Mouse (Mus musculus): ENCODE results near the gene Acap3. TPM values are rescaled to one million over a fixed set of nuclear protein-coding genes. Genes with fewer than 3 reads are reported as not detected.

Acap3 gene
- total RNA-seq, 2 experiments from 2014 or later = 127 to 145 TPM

DNA sequence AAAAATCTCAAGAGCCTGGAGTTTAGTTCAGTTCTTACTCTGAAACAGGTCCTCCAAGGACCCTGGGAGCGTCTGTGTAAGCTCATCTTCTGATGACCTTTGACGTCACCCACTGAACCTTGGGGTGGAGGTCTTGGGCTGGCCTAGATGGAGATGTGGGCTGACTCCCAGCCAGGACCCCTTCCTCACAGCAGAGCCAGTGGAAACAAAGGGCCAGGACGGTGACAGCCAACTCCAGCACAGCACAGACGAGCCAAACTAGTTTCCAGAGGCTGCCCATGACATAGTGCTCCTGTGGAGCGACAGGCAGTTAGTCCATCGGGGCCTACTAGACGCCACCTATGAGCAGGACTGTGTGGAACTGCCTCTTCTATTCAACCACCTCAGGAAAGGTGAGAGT is 16.7 kb downstream of the Acap3 start:
- peak in 1 of 2 experiments; percentile 3 for DNase-seq (ENCODE audit: extremely low spot score in 1 of 2, low spot score in 1 of 2)

DNA sequence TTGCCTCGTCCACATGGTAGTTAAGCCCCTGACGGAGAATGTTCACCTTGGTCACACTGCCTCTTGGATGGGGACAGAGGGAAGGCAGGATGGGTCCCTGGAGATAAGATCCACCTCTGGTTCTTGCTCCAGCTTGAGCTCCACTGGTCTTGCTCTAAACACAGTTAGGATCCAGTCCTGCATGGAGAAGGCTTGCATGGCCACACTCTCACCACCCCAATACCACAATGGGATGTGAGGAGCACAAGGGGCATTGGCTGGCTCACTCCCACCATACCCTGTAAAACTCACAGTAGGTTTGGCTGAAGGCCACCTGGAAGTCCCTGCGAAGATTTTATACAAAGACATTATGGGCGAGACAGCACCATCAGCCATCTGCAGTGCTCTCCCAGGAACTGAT is 17.1 kb downstream of the Acap3 start:
- peak in 1 of 2 experiments; percentile 2 for DNase-seq (ENCODE audit: extremely low spot score in 1 of 2, low spot score in 1 of 2)

DNA sequence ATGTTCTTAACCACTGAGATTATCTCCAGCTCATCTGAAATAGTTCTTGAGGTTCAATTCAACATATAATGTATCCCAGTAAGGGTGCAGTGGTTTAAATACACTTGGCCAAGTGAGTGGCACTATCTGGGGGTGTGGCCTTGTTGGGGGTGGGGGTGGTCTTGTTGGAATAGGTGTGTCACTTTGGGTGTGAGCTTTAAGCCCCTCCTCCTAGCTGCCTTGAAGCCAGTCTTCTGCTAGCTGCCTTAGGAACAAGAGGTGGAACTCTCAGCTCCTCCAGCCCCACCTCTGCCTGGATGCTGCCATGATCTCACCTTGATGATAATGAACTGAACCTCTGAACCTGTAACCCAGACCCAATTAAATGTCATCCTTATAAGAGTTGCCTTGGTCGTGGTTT is 40.4 kb downstream of the Acap3 start:
- DNase-seq (ENCODE audit: extremely low spot score in 1 of 2, low spot score in 1 of 2) = no peak

DNA sequence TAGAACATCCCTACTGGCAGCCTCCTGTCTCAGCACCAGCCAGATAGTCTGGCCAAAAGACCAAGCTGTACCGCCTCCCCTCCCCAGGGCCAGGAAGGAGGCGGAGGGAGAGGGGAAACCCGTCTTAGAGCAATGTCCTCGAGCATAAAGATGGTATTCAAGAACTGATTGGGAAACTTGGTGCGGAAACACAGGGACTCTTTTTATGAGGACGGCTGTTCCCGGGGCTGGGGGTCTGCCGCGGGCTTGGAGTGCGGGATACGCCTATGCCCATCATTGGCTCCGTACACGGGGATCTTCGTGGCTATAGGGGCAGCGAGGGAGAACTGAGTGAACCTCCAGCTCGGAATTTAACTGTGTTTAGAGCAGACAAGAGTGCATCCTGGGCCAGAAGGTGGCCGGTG is 51.4 kb downstream of the Acap3 start:
- peak in 1 of 2 experiments; percentile 22 for DNase-seq (ENCODE audit: extremely low spot score in 1 of 2, low spot score in 1 of 2)

DNA sequence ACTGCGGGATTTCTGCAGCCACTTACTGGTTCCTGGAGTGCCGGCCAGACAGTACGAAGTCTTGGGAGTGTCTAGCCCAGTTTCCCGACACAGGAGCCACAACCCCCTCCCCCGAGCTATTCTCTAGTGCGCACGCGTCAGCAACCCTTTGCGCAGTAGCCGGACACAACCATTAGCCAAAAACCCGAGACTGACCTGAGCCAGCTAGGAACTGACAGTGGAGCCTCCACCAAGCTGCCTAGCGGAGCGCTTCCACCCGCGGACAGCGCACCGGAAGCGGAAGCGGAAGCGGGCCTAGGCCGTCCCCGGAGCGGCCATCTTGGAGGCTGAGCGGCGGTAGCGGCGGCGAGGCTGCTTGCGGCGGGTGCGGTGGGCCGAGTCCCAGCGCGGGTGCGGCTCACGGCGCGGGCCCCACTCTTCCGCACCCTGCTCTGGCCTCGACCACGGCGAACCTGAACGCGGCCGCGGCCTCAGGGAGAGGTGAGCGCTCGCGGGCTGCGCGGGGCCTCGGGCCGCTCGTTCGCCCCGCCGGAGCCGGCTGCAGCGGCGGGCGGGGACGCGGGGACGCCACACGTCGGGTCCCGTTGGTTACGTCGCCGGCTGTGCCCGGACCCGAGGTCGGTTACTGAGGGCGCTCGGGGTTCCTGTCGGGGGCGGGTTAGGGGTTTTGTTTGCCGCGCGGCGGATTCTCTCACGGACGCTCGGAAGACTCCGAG is 52.1 kb downstream of the Acap3 start, which contains the start of gene Ube2j2:
Ube2j2 (plus strand) TSS at position 298 of the 716 bp plus-strand sequence.
- peak; percentile 93 to 98 for DNase-seq (ENCODE audit: extremely low spot score in 1 of 2, low spot score in 1 of 2)

DNA sequence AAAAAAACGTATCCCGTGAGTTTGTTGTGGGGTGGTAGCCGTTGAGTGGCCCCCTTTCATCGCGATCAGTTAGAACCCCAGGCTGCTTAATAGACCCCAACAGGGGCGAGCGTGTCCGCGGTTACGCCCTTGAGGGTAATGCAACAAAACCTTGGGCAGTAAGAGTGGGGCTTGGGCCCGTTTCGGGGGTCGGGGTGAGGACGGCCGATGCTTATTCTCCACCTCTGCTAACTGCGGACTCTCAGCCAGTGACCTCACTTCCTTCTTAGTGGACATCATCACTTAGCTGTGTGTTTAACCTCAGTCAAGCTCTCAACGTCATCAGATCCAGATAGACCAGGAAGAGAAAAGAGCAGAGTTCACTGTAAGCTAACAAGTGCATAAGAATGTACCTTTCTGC is 52.6 kb downstream of the Acap3 start:
- no peak for DNase-seq (ENCODE audit: extremely low spot score in 1 of 2, low spot score in 1 of 2)

DNA sequence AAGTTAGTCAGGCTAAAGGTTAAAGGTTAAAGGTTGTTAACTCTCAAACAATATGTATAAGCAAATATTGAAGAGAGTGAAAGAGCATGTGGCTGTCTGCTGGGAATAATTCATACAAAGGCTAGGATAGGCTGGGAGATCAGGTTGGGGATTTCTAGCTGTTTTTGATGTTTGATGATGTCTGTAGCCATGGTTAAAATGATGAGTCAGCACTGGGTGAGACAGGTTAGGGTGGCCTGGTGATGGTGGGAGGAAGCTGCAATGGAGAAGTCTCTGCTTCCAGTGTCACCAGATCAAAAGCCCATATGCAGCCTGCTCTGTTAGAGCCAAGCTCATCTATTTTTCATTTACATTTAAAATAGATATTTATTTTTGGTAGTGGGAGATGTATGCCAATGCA is 55.5 kb downstream of the Acap3 start:
- DNase-seq (ENCODE audit: extremely low spot score in 1 of 2, low spot score in 1 of 2) = no peak

DNA sequence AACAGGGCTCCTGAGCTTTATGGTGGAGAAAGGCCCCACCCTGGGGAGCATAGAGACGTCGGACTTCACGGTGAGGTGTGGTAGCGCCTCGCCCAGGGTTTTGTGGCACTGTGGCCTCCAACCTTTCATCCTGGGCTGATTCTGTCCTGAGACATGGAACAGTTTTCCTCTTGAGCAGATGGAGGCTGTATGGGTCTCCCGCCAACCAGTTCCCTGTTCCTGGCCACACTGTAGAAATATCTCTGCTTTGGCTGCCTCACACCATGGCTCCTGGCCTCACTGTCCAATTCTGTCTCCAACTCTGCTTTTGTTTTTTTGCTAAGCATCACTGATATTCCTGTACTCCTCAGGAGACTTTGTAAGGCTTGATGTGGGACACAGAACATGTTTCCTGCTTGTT is 63.9 kb downstream of the Acap3 start:
- no peak for DNase-seq (ENCODE audit: extremely low spot score in 1 of 2, low spot score in 1 of 2)

Small RNAs within 50 kb of the gene (microRNA-seq; reads per million reads assigned to microRNA genes)
- 0 reads per million in 2 experiments for gene Gm22991

Other genes with a start within 250 kb of the Acap3 start
- gene Gm10563, start 246.4 kb upstream of the Acap3 start, total RNA-seq (2021) = not detected
- gene Mmp23, start 238.4 kb upstream of the Acap3 start, total RNA-seq (2021) = 1 to 10 TPM; 2.7 to 3.0 TPM
- gene Mib2, start 222.6 kb upstream of the Acap3 start, total RNA-seq (2021) = 100 to 1,000 TPM in 1 of 2 experiments, 10 to 100 TPM in 1; 96.6 to 109 TPM
- 10 to 100 TPM; 23.9 to 27.5 TPM for gene Fndc10, start 197.5 kb upstream of the Acap3 start, total RNA-seq (2021)
- 10 to 100 TPM; 78.8 to 84.0 TPM for gene Ssu72, start 187.0 kb upstream of the Acap3 start, total RNA-seq (2021)
- 10 to 100 TPM; 38.0 to 39.7 TPM for gene Tmem240, start 157.0 kb upstream of the Acap3 start, total RNA-seq (2021)
- 10 to 100 TPM; 47.5 to 56.3 TPM for gene Atad3a, start 130.7 kb upstream of the Acap3 start, total RNA-seq (2021)
- 10 to 100 TPM in 1 of 2 experiments, 1 to 10 TPM in 1; 9.7 to 10.3 TPM for gene Vwa1, start 117.1 kb upstream of the Acap3 start, total RNA-seq (2021)
- gene Tmem88b, start 105.9 kb upstream of the Acap3 start, total RNA-seq (2021) = 10 to 100 TPM; 31.3 to 33.9 TPM
- gene Ankrd65, start 101.4 kb upstream of the Acap3 start, total RNA-seq (2021) = not detected
- gene Mrpl20, start 88.9 kb upstream of the Acap3 start, total RNA-seq (2021) = 10 to 100 TPM; 82.3 to 93.0 TPM
- gene Ccnl2, start 79.3 kb upstream of the Acap3 start, total RNA-seq (2021) = 10 to 100 TPM; 72.2 to 91.2 TPM
- gene Aurkaip1, start 60.5 kb upstream of the Acap3 start, total RNA-seq (2021) = 100 to 1,000 TPM in 1 of 2 experiments, 10 to 100 TPM in 1; 95.9 to 105 TPM
- gene Mxra8, start 52.1 kb upstream of the Acap3 start, total RNA-seq (2021) = 1 to 10 TPM; 7.5 to 7.7 TPM
- 10 to 100 TPM; 75.6 to 77.2 TPM for gene Dvl1, start 44.4 kb upstream of the Acap3 start, total RNA-seq (2021)
- gene Tas1r3, start 28.5 kb upstream of the Acap3 start, total RNA-seq (2021) = under 1 TPM; 0.31 to 0.32 TPM
- 10 to 100 TPM; 29.7 to 33.0 TPM for gene Cptp, start 22.4 kb upstream of the Acap3 start, total RNA-seq (2021)
- 10 to 100 TPM; 35.6 to 36.4 TPM for gene Ints11, start 22.3 kb upstream of the Acap3 start, total RNA-seq (2021)
- gene Pusl1, start within 50 bp of the Acap3 start, total RNA-seq (2021) = 10 to 100 TPM; 58.3 to 69.5 TPM
- 10 to 100 TPM; 71.5 to 73.6 TPM for gene Ube2j2, start 52.0 kb downstream of the Acap3 start, total RNA-seq (2021)
- gene C1qtnf12, start 70.5 kb downstream of the Acap3 start, total RNA-seq (2021) = 10 to 100 TPM; 16.7 to 17.7 TPM
- gene B3galt6, start 100.8 kb downstream of the Acap3 start, total RNA-seq (2021) = 10 to 100 TPM; 10.4 to 11.2 TPM
- gene Sdf4, start 101.0 kb downstream of the Acap3 start, total RNA-seq (2021) = 100 to 1,000 TPM; 180 to 193 TPM
- gene Tnfrsf4, start 122.0 kb downstream of the Acap3 start, total RNA-seq (2021) = 1 to 10 TPM; 1.0 to 2.2 TPM
- gene Tnfrsf18, start 134.3 kb downstream of the Acap3 start, total RNA-seq (2021) = not detected
- under 1 TPM; 0.12 to 0.31 TPM for gene Ttll10, start 167.6 kb downstream of the Acap3 start, total RNA-seq (2021)
- 10 to 100 TPM; 21.6 to 30.3 TPM for gene 9430015G10Rik, start 218.2 kb downstream of the Acap3 start, total RNA-seq (2021)
- under 1 TPM; 0.59 to 0.89 TPM for gene Rnf223, start 238.7 kb downstream of the Acap3 start, total RNA-seq (2021)

All from layer of hippocampus, postnatal 25 days (tissue).